Mouse (Mus musculus) adrenal gland, postnatal 10 days (tissue): ENCODE measurements at regions not wholly inside any gene's neighbourhood (a gene's known extent, or its start where the extent isn't known, plus 50 kb on each side); places are given as distances from the start of the nearest gene placed in this dataset.

Experiments used
- DNase-seq: peaks from one replicate; pipeline ENCODE4 v3.0.0; 2021; ENCODE audit warnings: mixed read lengths

- no peak for DNase-seq
These were observed 202.2 kb downstream of the Sipa1l2 start for GRCm38 (mm10) chr8:125367374-125367773.

- DNase-seq, result no peak
These were observed 204.6 kb downstream of the Sipa1l2 start for GRCm38 (mm10) chr8:125365004-125365403.

GRCm38 (mm10) chr8:125359456-125359855 lies 210.2 kb downstream of the Sipa1l2 start:
- DNase-seq, result no peak

GRCm38 (mm10) chr8:125357759-125358158 lies 211.8 kb downstream of the Sipa1l2 start:
- DNase-seq, result no peak

DNA sequence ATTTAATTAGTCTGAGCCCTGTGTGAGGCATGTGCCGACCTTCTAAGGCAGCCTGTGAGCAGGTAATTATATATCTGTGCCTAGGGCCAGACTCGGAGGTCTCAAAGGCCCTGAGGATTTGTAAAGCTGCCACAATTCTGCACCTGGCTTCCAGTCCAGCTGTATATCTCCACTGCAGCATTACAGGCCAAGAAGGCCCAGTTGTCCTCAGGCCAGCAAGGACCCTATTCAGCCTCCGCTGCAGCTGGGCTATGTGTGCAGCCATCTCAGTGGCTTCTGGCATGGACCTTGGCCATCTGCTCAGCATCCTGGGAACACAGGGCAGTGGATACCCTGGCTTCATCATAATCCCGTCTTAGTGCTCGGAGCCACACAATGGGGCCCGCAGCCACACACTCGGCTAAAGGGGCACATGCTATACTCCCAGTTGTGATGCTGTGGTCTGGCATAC lies 214.5 kb downstream of the Sipa1l2 start:
- DNase-seq, result no peak

DNA sequence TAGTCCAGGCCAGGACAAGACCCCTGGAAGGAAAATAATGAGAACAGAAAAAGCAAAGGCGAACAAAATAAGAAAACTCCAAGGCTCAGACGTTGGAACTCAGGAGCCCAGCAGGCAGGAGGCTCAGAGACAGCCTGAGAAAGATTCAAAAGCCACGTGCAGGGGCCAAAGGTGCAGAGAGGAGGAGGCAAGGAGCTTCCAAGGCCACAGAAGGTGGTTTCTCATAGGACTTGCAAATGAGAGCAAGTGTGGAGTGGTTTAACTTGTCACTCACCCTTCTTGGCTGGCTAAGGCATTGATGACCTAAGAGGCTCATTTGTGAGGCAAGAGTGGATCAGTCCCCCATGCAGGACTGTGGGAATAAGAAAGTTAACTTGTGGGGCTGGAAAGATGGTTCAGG lies 217.3 kb downstream of the Sipa1l2 start:
- DNase-seq, result no peak

- DNase-seq, result no peak
These were observed 218.0 kb downstream of the Sipa1l2 start for GRCm38 (mm10) chr8:125351486-125352032.

GRCm38 (mm10) chr8:125349290-125350025 lies 220.2 kb downstream of the Sipa1l2 start:
- DNase-seq, result peak; percentile 89

DNA sequence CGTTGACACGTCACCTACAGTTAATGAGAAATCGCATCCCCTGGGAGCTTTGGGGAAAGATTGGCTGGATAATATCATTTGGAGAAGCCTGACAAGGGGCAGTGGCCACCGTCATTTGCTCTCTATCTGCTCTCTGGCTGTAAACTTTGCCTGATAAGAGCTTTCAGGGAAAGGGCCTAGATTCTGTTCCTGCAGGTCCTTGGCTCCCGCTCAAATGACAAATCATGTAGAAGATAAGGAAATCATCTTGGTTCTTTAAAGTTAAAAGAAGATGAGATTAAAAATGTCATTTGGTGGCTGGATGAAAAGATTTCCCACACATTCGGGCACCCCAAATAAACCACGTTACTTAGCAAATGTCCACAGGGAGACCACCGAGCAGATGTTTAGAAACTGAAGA lies 223.4 kb downstream of the Sipa1l2 start:
- DNase-seq, result no peak

DNA sequence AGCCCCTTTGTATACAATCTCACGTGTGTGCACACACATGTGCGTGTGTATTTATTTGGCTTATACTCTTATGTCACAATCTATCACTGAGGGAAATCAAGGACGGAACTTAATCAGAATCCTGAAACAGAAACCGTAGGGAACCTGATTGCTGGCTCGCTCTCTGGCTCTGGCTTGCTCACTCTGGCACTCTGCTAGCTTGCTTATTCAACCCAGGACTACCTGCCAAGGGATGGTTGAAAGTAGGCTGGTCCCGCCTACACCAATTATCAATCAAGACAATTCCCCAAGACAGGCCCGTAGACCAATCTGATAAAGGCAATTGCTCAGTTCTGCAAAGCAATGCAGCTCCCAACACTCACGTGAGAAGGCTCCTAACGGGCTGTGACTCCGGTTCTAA lies 224.0 kb downstream of the Sipa1l2 start:
- peak; percentile 49 for DNase-seq

- peak; percentile 55 for DNase-seq
These were observed 225.7 kb downstream of the Sipa1l2 start for GRCm38 (mm10) chr8:125343867-125344266.

- DNase-seq, result no peak
These were observed 227.1 kb downstream of the Sipa1l2 start for GRCm38 (mm10) chr8:125342521-125342920.

DNA sequence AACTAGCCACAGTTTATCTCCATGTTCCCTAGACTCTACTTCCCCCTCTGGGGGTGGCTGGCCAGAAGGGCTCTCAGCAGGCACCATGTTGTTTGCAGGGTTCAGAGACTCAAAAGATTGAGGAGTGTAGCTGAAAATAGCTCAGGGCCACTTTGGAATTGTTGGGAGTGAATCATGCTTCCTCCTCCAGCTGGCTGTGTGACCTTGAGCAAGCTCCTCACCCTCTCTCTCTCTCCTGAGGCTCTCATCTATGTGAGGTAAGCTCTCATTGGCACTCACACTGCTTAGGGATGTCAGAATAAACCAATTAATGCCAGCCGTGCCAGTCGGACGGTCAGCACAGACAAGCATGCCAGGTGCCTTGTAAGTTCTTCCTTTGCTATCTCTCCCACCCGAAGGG lies 228.0 kb downstream of the Sipa1l2 start:
- DNase-seq, result peak; percentile 52

DNA sequence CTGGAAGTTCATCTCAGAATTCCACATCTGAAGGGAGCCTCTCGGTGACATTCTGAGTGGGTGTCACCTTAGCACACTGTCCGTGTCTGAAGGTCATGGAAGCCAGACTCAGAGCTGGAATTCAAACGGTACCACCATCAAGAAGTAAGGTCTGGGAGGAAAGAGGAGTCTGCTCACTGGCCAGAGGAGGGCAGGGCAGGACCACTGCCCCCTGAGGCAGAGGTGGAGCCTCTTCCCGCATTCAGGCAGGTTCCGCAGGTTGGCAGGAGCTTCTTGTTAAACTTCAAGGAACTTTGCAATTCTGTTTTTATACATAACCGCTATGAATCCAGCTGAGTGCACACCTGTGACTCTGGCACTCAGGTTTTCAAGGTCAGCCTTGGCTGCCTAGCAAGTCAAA lies 231.4 kb downstream of the Sipa1l2 start:
- DNase-seq, result peak; percentile 43

DNA sequence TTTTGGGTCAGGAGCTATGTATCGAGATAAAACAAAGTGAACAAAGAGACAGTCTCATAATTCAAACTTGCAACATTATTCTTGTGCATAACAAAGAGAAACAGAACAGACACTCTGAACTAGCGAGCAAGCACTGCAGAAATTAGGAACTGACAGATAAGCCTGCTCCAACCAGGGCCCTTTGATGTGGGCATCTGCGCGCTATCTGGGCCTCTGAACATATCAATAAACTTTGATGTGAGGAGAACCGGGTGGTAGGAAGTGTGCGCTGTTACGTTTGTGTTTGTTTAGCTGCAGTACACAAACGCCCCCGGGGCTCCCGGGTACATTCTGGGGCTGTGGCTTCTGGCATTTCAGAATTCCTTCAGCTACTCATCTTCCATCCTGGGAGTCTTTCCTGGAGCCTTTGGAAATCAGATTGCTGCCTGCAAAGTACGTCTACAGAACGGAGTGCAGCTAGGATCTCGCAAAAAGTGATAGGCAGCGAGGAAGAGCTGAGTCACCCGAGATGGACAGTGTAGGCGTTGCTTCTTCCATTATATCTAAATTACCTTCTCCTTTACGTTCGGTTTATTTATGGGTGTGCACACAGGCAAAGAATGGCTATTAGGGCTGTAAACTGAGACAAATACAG lies 232.0 kb downstream of the Sipa1l2 start:
- DNase-seq, result no peak

GRCm38 (mm10) chr8:125336799-125337198 lies 232.8 kb downstream of the Sipa1l2 start:
- no peak for DNase-seq

GRCm38 (mm10) chr8:125335575-125336370 lies 233.8 kb downstream of the Sipa1l2 start:
- DNase-seq, result no peak

- DNase-seq, result no peak
These were observed 234.4 kb downstream of the Sipa1l2 start for GRCm38 (mm10) chr8:125335171-125335570.

DNA sequence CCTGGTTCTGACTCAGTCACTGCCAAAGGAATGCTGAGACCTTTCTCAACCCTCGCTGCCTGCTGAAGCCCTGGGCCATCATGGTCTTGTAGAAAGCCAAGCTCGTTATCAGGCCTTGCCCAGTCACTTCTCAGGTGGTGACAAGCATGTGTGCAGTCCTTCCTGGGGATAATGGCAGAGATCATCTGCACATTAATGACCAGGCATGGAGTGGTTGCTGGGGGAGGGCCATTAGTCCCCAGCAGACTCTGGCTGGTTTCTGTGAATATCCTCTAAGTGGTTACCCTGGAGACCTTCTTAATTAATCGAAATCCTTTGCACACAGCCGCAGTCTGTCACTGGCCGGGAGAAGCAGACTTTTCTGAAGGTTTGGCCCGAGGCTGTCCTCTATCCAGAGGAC lies 239.0 kb downstream of the Sipa1l2 start:
- DNase-seq, result no peak

GRCm38 (mm10) chr8:125328650-125329049 lies 241.0 kb downstream of the Sipa1l2 start:
- peak; percentile 70 for DNase-seq

DNA sequence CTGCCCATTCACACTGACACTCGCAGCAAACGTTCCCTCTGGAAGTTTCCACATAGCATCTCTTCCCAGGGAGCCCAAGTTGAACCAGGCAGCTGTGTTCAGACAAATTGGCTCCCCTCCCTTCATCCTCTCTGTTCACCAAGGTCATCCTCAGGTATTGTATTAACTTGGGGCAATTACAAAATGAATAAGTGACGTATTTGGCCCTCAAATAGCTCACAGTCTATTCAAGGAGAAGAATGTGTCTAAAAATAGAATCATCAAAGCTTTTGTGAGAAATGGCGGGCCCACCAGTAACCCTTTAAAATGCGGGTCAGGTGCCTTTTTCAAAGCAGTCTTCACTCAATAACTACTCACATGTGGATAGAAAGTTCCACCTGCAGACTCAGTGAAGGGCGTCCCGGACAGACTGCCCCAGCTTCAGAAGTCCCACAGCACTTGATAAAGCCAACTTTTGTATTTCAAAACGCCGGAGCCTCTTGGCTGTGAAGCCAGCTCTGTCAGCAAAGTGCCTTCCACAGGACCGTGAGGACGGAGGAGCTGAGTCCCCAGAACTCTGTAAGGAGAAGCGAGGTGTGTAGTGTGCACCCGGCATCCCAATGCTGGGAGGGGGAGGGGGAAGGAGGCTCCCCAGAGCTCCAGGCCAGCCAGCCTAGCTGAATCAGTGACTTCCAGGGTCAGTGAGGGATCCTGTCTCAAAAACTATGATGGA lies 241.9 kb downstream of the Sipa1l2 start:
- peak; percentile 52 for DNase-seq

GRCm38 (mm10) chr8:125327006-125327405 lies 242.6 kb downstream of the Sipa1l2 start:
- peak; percentile 50 for DNase-seq
